Mouse (Mus musculus): ENCODE results near the gene Cdc26.

GRCm38 (mm10) chr4:62361571-62361970, 46.9 kb downstream of the Cdc26 start:
- no peak for TF ChIP-seq CTCF (IDR thresholded peaks at IDR 0.05; ENCODE audit: low read depth, low read length)
- no peak for TF ChIP-seq POLR2A (IDR thresholded peaks at IDR 0.05; ENCODE audit: extremely low read depth, insufficient read depth, low read length)
